Mouse (Mus musculus): ENCODE results near the gene 9230104L09Rik. TPM values are rescaled to one million over a fixed set of nuclear protein-coding genes. Genes with fewer than 3 reads are reported as not detected.

The 9230104L09Rik gene
- not detected in 2 replicates for polyA plus RNA-seq (2015; fragmentation: Nextera tagmentation; extraction: Ambion mirVana)

DNA sequence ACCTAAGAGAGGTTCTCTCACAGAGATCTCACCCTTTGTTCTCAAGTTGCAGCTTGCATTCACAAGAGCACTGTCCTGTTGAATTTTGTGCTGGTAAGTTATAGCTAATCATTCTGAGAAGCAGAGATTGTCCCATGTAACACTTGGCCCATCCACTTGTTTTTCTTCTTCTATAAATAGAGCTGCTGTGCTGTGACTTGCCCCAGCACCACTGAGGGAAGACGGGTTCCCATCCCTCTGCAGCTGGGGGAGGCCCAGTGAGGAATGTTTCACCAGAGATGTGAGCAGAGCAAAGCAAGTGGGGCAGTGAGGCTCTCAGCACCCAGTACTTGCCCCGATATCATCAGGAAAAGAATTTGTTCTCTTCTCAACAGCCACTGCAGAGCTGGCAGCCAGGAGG, at the start of gene 9230104L09Rik:
9230104L09Rik (minus strand) TSS at position 73 of the 400 bp plus-strand sequence.
- Histone ChIP-seq H3K27me3 (replicated peaks) (no peaks in the 10 kb centered on the region), H3K36me3 (replicated peaks) (no peaks in the 10 kb centered on the region), H3K4me1 (no peaks in the 10 kb centered on the region), H3K27ac (no peak within 1 kb of the TSS), H3K9ac (no peak within 1 kb of the TSS), H3K4me3 (no peak within 1 kb of the TSS), H3K4me2 (no peak within 1 kb of the TSS), H3K9me3 (no peaks in the 10 kb centered on the region)
- ATAC-seq (replicated peaks) = no peak
- WGBS = 83% methylated on average over 2 of the region's 2 CpGs

DNA sequence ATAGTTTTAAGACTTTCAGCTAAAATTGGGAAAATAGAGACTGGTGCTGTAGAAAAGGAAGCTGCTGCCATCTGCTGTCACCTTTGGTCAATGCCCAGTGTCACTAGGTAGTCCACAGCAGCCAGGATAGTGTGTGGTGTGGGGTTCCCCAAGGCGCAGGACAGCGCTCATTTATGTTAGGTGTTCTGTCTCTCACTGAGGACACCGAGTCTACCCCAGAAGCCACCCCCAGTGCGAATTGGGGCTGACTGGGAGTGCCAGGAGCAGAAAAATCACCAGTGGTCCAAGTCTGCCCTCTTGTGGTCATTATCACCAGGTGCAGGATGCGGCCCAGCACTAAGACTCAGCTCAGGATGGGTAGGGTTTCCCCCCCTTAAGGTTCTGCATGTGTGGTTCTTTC, 37.4 kb upstream of the 9230104L09Rik start:
- 17% methylated on average over 5 of the region's 5 CpGs for WGBS
- Histone ChIP-seq H3K4me2 (no peak overlapping the region), H3K27me3 (replicated peaks) (no peaks in the 10 kb centered on the region), H3K9me3 (no peaks in the 10 kb centered on the region), H3K4me1 (peaks cover 2% of the 10 kb centered on the region; the same call in 1 of the 2 replicates), H3K9ac (no peak overlapping the region), H3K27ac (no peak overlapping the region), H3K36me3 (replicated peaks) (no peaks in the 10 kb centered on the region), H3K4me3 (no peak overlapping the region)
- peak; percentile 70 for ATAC-seq (replicated peaks)

DNA sequence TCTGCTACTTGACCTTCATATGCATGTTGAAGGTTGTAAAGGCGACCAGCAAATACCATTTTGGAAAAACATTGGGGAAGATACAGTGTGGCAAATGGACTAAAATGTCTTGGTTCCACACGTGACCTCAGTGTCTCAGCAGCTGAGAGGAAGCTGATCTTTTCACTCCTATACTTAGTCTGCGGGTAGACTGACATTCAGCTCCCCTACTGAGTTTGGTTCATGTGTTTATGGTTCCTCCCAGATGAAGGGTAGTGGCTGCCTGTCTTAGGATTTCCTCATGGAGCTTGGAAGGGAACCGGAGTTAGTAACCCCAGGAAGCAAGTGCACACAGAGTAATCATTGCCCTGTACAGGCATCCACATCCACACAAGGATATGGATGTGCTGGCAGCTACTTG, 35.5 kb upstream of the 9230104L09Rik start:
- no peak overlapping the region for H3K4me2 ChIP-seq
- H3K27me3 ChIP-seq (replicated peaks) = no peaks in the 10 kb centered on the region
- no peaks in the 10 kb centered on the region for H3K9me3 ChIP-seq
- no peaks in the 10 kb centered on the region for H3K36me3 ChIP-seq (replicated peaks)
- H3K4me1 ChIP-seq = peaks cover 2% of the 10 kb centered on the region; the same call in 1 of the 2 replicates
- no peak for ATAC-seq (replicated peaks)
- WGBS = 72% methylated on average over 4 of the region's 4 CpGs
- no peak overlapping the region for H3K27ac ChIP-seq
- no peak overlapping the region for H3K9ac ChIP-seq
- no peak overlapping the region for H3K4me3 ChIP-seq

DNA sequence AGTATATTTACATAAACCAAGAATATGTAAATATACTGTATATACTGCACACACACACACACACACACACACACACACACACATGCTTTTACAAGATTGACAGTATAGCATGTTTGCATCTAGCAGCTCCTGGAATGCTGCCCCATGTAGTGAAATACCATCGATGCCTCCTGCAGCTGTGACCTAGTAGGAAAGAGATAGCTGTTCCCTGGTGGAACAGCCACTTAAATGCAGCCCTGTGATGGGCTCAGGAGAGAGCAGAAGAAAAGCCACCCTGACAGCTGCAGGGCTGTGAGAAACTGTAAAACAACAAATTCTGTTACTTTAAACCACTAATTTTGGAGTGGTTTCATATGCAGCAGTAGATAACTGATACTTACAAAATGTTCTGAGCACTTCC, 31.4 kb upstream of the 9230104L09Rik start:
- WGBS = 79% methylated on average over 1 of the region's 1 CpGs
- no peak for ATAC-seq (replicated peaks)
- H3K27ac ChIP-seq = no peak overlapping the region
- H3K4me3 ChIP-seq = no peak overlapping the region
- no peaks in the 10 kb centered on the region for H3K36me3 ChIP-seq (replicated peaks)
- H3K9ac ChIP-seq = no peak overlapping the region
- H3K4me2 ChIP-seq = no peak overlapping the region
- H3K9me3 ChIP-seq = no peaks in the 10 kb centered on the region
- no peaks in the 10 kb centered on the region for H3K27me3 ChIP-seq (replicated peaks)
- H3K4me1 ChIP-seq = no peaks in the 10 kb centered on the region

DNA sequence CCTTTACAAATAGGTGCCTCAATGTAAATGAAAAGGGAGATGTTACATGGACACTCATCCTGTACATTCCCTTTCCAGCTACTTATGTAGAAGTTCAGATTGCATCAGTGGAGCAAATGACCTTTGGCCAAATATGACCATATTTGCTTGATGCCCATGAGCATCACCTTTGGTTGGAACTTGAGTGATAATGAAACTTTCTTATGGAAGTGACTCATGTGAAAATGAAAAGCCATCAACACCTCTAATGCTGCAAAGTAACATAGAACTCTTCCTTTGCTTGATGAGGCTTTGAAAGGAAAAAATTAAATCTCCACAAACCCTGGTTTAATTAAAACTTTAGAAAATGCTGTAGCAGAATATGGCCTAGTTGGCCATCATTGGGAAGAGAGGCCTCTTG, 28.3 kb upstream of the 9230104L09Rik start:
- H3K9ac ChIP-seq = no peak overlapping the region
- H3K4me2 ChIP-seq = no peak overlapping the region
- peaks cover 10% of the 10 kb centered on the region for H3K4me1 ChIP-seq
- no peak for ATAC-seq (replicated peaks)
- H3K4me3 ChIP-seq = no peak overlapping the region
- H3K9me3 ChIP-seq = no peaks in the 10 kb centered on the region
- H3K36me3 ChIP-seq (replicated peaks) = no peaks in the 10 kb centered on the region
- no peak overlapping the region for H3K27ac ChIP-seq
- H3K27me3 ChIP-seq (replicated peaks) = no peaks in the 10 kb centered on the region

DNA sequence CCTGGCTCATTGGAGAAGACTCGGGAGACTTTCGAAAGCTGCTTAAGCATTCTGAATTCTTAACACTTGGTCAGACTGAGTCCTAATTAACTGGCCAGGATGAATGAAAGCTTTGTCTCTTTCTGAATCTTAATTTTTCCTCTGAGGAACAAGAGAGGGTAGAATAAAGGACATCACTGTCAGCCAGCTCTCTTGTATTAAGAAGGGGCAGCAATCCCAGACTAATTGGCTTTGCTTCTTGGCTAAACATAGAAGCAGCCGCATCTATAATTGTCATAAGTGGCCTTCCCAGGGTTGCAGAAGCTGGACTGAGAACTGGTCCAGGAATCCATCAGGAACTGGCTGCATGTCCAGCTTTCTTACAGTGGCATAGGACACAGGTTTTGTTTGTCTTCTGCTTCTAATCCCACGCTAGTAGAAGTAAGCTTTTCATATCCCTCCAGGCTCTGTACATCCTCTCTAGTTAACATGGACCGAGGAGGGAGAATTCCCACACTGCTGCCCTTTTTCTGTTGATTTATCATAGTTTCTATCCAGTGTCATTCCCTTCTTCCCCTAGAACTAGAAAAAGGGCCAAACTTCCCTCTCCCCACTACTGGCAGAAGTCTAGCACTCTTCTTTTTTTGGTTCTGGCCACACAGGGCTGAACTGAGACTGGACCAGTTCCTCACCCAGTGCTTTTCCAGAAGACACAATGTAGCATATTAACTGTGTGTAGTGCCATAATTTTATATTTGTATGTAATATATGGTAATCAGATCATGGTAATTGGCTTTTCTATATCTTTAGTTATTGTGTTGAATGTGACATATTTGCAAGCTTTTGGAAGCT, 25.4 kb upstream of the 9230104L09Rik start:
- peaks cover 10% of the 10 kb centered on the region for H3K4me1 ChIP-seq
- H3K9me3 ChIP-seq = no peaks in the 10 kb centered on the region
- no peaks in the 10 kb centered on the region for H3K27me3 ChIP-seq (replicated peaks)
- H3K36me3 ChIP-seq (replicated peaks) = no peaks in the 10 kb centered on the region
- H3K4me2 ChIP-seq = no peak overlapping the region
- peak; percentile 92 for ATAC-seq (replicated peaks)
- no peak overlapping the region for H3K4me3 ChIP-seq
- WGBS = 16% methylated on average over 5 of the region's 5 CpGs
- H3K9ac ChIP-seq = no peak overlapping the region
- H3K27ac ChIP-seq = peak overlapping the region; percentile 77

DNA sequence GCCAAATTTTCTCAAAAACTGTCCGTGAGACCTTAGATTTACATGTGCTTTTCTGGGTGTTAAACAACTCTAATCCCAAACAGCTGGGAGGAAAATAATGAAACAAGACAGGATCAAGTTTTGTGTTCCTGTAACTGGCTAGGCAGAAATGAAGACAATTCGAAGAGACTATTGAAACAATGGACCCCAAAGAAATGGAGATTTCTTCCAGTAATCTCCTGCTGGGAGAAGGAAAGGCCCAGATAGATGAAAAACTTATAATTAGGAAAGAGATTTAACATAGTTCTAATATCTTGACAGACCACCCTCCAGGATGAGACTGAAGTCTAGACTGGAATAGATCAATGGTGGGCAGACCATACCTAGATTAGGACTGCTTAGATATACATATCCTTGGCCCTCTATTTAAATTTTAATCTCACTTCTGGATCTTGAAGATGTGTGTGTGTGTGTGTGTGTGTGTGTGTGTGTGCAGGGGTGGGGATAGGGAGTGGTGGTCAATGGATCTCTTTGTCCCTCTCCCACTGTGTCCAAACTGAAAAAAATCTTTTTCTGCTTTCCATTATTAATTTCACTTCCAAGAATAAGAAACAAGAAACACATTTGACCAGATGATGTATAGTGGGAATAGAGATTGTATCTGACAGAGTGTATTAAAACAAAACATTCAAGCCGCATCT, 24.6 kb upstream of the 9230104L09Rik start:
- peaks cover 10% of the 10 kb centered on the region for H3K4me1 ChIP-seq
- 23% methylated on average over 3 of the region's 3 CpGs for WGBS
- H3K27ac ChIP-seq = peak overlapping the region; percentile 77

DNA sequence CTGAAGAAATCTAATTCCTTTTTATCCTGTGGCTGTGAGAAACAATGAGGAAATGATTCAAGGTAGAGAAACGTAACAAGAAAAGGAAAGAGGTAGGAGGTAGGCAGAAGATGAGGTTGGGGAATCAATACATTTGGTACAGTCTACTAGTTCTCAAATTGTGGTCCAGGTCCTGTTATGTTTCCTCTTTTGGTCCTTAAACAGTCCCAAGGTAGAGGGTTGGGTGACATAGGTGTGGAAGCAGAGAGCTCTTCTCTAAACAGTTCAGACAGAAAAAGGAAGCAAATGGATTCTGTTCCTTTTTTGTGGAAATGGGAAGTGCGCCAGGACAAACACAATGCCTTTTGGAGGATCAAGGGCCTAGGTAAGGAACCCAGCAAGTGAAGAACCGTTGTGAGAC, 24.0 kb upstream of the 9230104L09Rik start:
- WGBS = 58% methylated on average over 3 of the region's 3 CpGs
- no peak overlapping the region for H3K4me2 ChIP-seq
- H3K36me3 ChIP-seq (replicated peaks) = no peaks in the 10 kb centered on the region
- no peak overlapping the region for H3K9ac ChIP-seq
- H3K27ac ChIP-seq = peak overlapping the region; percentile 77
- no peaks in the 10 kb centered on the region for H3K9me3 ChIP-seq
- no peak overlapping the region for H3K4me3 ChIP-seq
- no peak for ATAC-seq (replicated peaks)
- no peaks in the 10 kb centered on the region for H3K27me3 ChIP-seq (replicated peaks)
- H3K4me1 ChIP-seq = peaks cover 10% of the 10 kb centered on the region

More for the DNA sequence above, 24.6 kb upstream of the 9230104L09Rik start:
- H3K36me3 ChIP-seq (replicated peaks) = no peaks in the 10 kb centered on the region
- no peak overlapping the region for H3K9ac ChIP-seq
- ATAC-seq (replicated peaks) = peak; percentile 80
- no peaks in the 10 kb centered on the region for H3K27me3 ChIP-seq (replicated peaks)
- no peak overlapping the region for H3K4me2 ChIP-seq
- no peak overlapping the region for H3K4me3 ChIP-seq
- H3K9me3 ChIP-seq = no peaks in the 10 kb centered on the region

DNA sequence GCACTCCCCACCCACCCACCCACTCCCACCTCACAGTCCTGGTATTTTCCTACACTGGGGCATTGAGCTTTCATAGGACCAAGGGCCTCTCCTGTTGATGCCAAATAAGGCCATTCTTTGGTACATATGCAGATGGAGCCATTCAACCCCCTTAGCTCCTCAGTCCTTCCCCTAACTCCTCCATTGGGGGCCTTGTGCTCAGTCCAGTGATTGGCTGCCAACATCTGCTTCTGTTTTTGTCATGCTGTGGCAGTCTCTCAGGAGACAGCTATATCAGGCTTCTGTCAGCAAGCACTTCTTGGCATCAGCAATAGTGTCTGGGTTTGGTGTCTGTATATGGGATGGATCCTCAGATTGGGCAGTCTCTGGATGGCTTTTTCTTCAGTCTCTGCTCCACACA, 19.9 kb upstream of the 9230104L09Rik start:
- no peak overlapping the region for H3K9ac ChIP-seq
- no peaks in the 10 kb centered on the region for H3K9me3 ChIP-seq
- no peak overlapping the region for H3K27ac ChIP-seq
- no peak overlapping the region for H3K4me3 ChIP-seq
- peaks cover 3% of the 10 kb centered on the region; the same call in 1 of the 2 replicates for H3K4me1 ChIP-seq
- no peaks in the 10 kb centered on the region for H3K27me3 ChIP-seq (replicated peaks)
- H3K36me3 ChIP-seq (replicated peaks) = no peaks in the 10 kb centered on the region
- ATAC-seq (replicated peaks) = 0 out of 2 replicates have a peak, but pooled peaks have one; percentile 62
- no peak overlapping the region for H3K4me2 ChIP-seq

DNA sequence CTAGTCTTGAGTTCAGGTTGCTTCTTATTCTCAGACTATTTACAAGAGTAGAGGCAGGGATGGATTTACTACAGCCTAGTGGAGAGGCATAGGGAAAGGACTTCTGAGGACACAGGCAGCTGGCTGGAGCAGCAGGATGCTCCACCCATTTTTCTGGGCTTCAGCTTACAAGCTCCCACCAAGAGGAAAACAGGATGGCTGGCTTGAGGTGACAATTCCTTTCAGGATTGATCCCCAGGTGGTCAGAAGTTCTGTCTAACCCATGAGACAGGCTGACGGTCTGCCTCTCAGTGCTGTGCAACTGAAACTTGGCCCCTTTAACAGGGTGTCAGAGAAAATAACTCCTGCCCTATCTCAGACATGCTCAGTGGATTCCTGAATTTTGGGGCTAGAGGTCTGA, 14.4 kb upstream of the 9230104L09Rik start:
- no peaks in the 10 kb centered on the region for H3K9me3 ChIP-seq
- H3K9ac ChIP-seq = no peak overlapping the region
- H3K36me3 ChIP-seq (replicated peaks) = no peaks in the 10 kb centered on the region
- H3K27me3 ChIP-seq (replicated peaks) = no peaks in the 10 kb centered on the region
- H3K27ac ChIP-seq = no peak overlapping the region
- WGBS = 44% methylated on average over 1 of the region's 1 CpGs
- H3K4me1 ChIP-seq = peaks cover 2% of the 10 kb centered on the region
- H3K4me2 ChIP-seq = no peak overlapping the region
- no peak for ATAC-seq (replicated peaks)
- no peak overlapping the region for H3K4me3 ChIP-seq

DNA sequence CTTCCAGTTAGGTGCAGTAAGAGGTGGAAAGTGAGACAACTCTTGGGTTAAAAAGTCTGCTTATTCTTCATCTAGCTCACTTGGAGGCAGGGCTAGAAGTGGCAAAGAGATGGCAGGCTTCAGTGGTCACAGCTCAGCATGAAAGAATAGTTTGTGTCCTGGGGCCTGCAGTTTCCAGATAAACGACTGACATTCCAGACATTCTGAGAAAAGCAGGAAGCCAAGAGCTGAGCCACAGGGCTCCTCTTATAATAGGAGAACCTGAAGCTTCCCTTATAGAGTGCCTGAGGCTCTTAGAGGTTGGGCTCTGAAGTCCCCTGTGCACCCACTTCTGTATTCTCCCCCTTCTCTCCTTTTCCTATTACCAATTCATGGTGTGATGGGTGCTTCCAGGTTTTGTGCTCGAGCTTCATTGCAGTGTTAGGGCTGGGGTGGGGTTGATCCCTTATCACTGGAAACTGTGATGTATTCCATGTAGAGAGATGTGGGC, 13.8 kb upstream of the 9230104L09Rik start:
- Histone ChIP-seq H3K9me3 (no peaks in the 10 kb centered on the region), H3K4me2 (no peak overlapping the region), H3K9ac (no peak overlapping the region), H3K27ac (no peak overlapping the region), H3K27me3 (replicated peaks) (no peaks in the 10 kb centered on the region), H3K4me1 (peaks cover 7% of the 10 kb centered on the region), H3K36me3 (replicated peaks) (no peaks in the 10 kb centered on the region), H3K4me3 (no peak overlapping the region)
- no peak for ATAC-seq (replicated peaks)
- WGBS = 20% methylated on average over 2 of the region's 2 CpGs

DNA sequence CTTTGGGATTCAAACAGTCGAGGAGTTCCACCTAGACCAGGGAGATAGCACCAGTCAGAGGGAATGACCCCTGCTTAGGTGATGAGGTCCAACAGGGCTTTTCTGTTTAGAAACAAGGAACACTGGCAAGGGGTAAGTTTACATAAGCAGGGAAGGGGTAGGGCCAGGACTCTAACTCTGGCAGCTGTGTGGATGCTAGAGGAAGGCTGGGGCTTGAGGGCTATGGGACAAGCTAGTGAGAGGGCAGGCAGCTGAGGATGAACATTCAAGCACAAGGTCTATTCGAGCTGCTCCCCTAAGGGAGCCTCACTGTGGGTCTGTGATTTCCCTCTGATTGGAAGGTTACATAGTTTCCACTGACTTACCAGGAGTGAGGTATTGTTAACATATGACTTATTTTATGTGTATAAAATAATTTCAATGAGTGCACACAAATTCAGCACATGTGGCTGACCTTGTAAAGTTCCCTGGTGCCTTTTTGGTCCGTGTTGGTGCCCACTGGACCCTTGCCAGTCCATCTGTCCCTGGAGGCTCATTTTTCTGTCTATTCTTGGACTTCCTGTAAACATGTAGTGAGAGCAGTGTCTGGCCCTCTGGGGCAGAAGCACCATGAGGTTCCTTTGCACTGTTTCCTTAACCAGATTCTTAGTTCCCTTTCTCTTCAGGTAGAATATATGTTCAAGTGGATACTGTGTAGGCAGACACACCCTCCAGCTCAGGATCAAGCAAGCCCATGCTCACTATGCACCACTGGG, 12.4 kb upstream of the 9230104L09Rik start:
- Histone ChIP-seq H3K36me3 (replicated peaks) (no peaks in the 10 kb centered on the region), H3K4me2 (no peak overlapping the region), H3K9ac (no peak overlapping the region), H3K9me3 (no peaks in the 10 kb centered on the region), H3K27ac (no peak overlapping the region), H3K4me3 (no peak overlapping the region), H3K4me1 (peaks cover 22% of the 10 kb centered on the region), H3K27me3 (replicated peaks) (no peaks in the 10 kb centered on the region)
- 55% methylated on average over 3 of the region's 3 CpGs for WGBS
- ATAC-seq (replicated peaks) = no peak
